Mouse (Mus musculus) CH12.LX (cell line): ENCODE measurements around the gene P3h1.

Source experiments
- MAX ChIP-seq: IDR thresholded peaks from 2 replicates; pipeline ENCODE4 v1.6.1; 2011; ENCODE audit warnings: low read length, improper control_type of control experiment
- POLR2A ChIP-seq: IDR thresholded peaks from 2 replicates; pipeline ENCODE4 v1.6.1; 2011; ENCODE audit warnings: low read depth, mild to moderate bottlenecking, improper control_type of control experiment, low read length

DNA sequence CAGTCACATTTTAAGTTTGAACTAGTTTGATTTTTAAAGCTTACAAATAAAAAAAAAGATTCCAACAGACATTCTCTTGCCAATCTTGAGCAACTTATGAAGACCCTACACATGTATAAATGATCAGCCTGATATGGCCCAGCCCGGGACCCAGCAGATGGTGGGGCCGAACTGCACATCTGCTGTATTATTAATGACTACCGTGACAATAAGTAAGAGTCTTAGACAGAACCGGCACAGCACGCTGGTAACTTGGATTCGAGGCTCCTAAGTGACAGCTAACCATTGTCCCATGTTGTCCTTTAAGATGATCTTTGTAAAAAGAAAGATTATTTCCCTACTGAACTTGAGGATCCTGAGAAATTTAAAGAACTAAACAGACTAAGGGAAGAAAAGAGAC, 43.3 kb upstream of the P3h1 start:
- TF ChIP-seq MAX (no peak), POLR2A (no peak)
